Mouse (Mus musculus) embryonic facial prominence, embryonic 11.5 days (tissue): ENCODE measurements at regions not wholly inside any gene's neighbourhood (a gene's known extent, or its start where the extent isn't known, plus 50 kb on each side); places are given as distances from the start of the nearest gene placed in this dataset.

Source experiments
- ATAC-seq: fragments of 200-750 bp; cut with Nextera tagmentation; replicated peaks from 2 replicates; pipeline ENCODE4 v1.8.0; 2017; ENCODE audit warnings: low read depth; ENCODE audit not compliant: insufficient number of reproducible peaks, low FRiP score, low TSS enrichment
- DNase-seq: peaks from one replicate; pipeline ENCODE4 v3.0.0-alpha.2; 2015; ENCODE audit warnings: low spot score
- H3K27ac ChIP-seq: fragments of 300-500 bp; sonication (generic); replicated peaks from 2 replicates; pipeline ENCODE4 v1.5.1; 2014; ENCODE audit warnings: mild to moderate bottlenecking, low read depth, low read length, control low read depth
- H3K27me3 ChIP-seq: fragments of 300-500 bp; sonication (generic); 2 replicates; pipeline ENCODE4 v1.6.1; 2014; ENCODE audit warnings: mild to moderate bottlenecking, low read length, moderate library complexity, mixed read lengths; ENCODE audit not compliant: control insufficient read depth, insufficient read depth
- H3K36me3 ChIP-seq: fragments of 300-500 bp; sonication (generic); replicated peaks from 2 replicates; pipeline ENCODE4 v1.6.1; 2014; ENCODE audit warnings: low read depth, mild to moderate bottlenecking, low read length, moderate library complexity, mixed read lengths; ENCODE audit not compliant: control insufficient read depth, insufficient read depth
- H3K4me1 ChIP-seq: fragments of 300-500 bp; sonication (generic); 2 replicates; pipeline ENCODE4 v1.6.1; 2014; ENCODE audit warnings: low read length, mixed read lengths; ENCODE audit not compliant: control insufficient read depth, insufficient read depth
- H3K4me2 ChIP-seq: fragments of 300-500 bp; sonication (generic); 2 replicates; pipeline ENCODE4 v1.6.1; 2014; ENCODE audit warnings: low read depth, mild to moderate bottlenecking, control low read depth, low read length, moderate library complexity
- H3K4me3 ChIP-seq: fragments of 300-500 bp; sonication (generic); 2 replicates; pipeline ENCODE4 v1.5.1; 2014; ENCODE audit warnings: low read depth, low read length, control low read depth
- H3K9ac ChIP-seq: fragments of 300-500 bp; sonication (generic); replicated peaks from 2 replicates; pipeline ENCODE4 v1.6.1; 2014; ENCODE audit warnings: mild to moderate bottlenecking, control low read depth, low read length
- H3K9me3 ChIP-seq: fragments of 300-500 bp; sonication (generic); replicated peaks from 2 replicates; pipeline ENCODE4 v1.6.1; 2016; ENCODE audit warnings: mild to moderate bottlenecking, low read length, inconsistent platforms, mixed read lengths; ENCODE audit not compliant: control insufficient read depth
- WGBS: fragments of 180-500 bp; shearing (Covaris S2); extraction: QIAGEN DNeasy Blood & Tissue Kit; methylation state at CpG from one replicate; pipeline ENCODE4 v1.1.7; 2014; 5-methylcytosine and 5-hydroxymethylcytosine counted together

DNA sequence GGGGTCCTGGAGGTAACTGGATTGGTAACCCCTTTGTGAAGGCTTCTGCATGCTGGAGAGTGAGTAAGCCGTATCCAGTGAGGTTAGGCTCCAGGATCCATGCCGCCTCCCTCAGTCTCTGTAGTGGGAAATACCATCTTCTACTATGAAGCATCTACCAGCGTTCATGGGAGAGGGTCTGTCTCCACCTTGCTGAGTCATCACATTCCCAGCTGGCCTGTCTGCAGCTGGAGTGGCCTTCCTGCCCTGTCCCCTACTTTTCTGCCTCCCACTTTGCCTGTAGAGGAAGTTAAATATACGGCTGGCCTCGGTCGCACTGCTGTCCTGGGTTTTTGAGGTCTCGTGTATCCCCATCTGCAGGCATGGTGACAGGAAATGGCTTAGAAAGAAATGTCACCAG lies 78.0 kb upstream of the Sec14l1 start:
- H3K27me3 ChIP-seq = no peaks in the 10 kb centered on the region
- H3K9ac ChIP-seq = no peak overlapping the region
- H3K9me3 ChIP-seq = no peaks in the 10 kb centered on the region
- 61% methylated on average over 7 of the region's 7 CpGs for WGBS
- no peak overlapping the region for H3K4me2 ChIP-seq
- no peak overlapping the region for H3K4me3 ChIP-seq
- no peak for ATAC-seq
- no peak overlapping the region for H3K27ac ChIP-seq
- no peak for DNase-seq
- H3K36me3 ChIP-seq = no peaks in the 10 kb centered on the region
- no peaks in the 10 kb centered on the region for H3K4me1 ChIP-seq

DNA sequence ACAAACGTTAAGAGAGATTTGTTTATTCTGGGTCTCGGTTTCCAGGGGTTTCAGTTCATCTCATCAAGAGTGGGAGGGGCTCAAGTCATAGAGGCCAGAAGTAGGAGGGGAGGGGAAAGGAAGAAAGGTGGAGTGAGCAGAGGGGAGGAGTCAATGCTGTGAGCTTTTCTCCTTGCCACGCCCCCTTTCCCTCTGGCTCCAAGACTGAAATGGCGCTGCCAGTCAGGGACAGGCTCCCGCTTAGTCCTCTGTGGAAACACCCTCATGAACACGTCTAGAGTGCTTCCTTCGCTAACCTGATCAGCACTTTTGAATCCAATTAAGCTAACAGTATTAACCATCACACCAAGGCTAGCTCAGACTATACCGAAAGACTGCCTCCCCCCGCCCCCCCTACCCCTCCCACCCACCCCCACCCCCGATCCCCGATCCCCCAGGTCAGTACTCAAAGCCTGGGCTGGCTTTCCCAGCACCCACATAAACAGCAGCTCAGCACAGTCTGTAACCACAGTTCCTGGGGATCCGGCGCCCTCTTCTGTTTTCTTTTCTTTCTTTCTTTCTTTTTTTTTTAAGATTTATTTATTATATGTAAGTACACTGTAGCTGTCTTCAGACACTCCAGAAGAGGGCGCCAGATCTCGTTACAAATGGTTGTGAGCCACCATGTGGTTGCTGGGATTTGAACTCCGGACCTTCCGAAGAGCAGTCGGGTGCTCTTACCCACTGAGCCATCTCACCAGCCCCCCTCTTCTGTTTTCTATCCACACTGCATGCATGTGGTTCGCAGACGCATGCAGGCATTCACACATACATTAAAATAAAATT lies 76.5 kb upstream of the Sec14l1 start:
- H3K4me2 ChIP-seq = no peak overlapping the region
- 36% methylated on average over 20 of the region's 20 CpGs for WGBS

DNA sequence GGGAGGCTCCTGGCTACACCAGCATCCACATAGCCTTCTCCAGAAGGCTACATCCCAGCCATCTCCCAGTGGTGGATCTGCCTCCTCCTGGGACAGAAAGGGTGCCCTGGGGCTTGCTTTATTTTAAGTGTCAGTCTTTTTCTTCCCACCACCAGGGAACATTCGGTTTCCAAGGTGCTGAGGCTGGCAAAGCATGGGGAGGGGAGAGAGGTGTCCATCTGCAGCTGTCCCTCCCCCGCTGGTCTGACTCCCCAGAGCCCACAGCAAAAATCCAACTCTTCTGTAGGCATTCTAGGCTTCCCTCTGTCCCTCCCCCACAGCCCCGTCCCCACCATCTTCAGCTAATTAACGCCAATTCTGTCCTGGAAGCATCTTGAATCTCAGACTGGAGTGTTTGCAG lies 74.1 kb upstream of the Sec14l1 start:
- no peak for ATAC-seq
- no peak for DNase-seq
- H3K27me3 ChIP-seq = no peaks in the 10 kb centered on the region
- no peaks in the 10 kb centered on the region for H3K9me3 ChIP-seq
- no peaks in the 10 kb centered on the region for H3K36me3 ChIP-seq
- no peak overlapping the region for H3K27ac ChIP-seq
- H3K4me2 ChIP-seq = no peak overlapping the region
- 8% methylated on average over 4 of the region's 4 CpGs for WGBS
- no peak overlapping the region for H3K4me3 ChIP-seq
- no peaks in the 10 kb centered on the region for H3K4me1 ChIP-seq
- no peak overlapping the region for H3K9ac ChIP-seq

More for the DNA sequence above, 76.5 kb upstream of the Sec14l1 start:
- H3K9me3 ChIP-seq = no peaks in the 10 kb centered on the region
- no peaks in the 10 kb centered on the region for H3K36me3 ChIP-seq
- no peak overlapping the region for H3K27ac ChIP-seq
- no peaks in the 10 kb centered on the region for H3K27me3 ChIP-seq
- no peak overlapping the region for H3K9ac ChIP-seq
- H3K4me1 ChIP-seq = no peaks in the 10 kb centered on the region
- DNase-seq = peak; percentile 84
- peak; percentile 54; the same call in 1 of the 2 replicates for ATAC-seq
- H3K4me3 ChIP-seq = 0 out of 2 replicates have a peak overlapping the region, but pooled peaks have one; percentile 18

DNA sequence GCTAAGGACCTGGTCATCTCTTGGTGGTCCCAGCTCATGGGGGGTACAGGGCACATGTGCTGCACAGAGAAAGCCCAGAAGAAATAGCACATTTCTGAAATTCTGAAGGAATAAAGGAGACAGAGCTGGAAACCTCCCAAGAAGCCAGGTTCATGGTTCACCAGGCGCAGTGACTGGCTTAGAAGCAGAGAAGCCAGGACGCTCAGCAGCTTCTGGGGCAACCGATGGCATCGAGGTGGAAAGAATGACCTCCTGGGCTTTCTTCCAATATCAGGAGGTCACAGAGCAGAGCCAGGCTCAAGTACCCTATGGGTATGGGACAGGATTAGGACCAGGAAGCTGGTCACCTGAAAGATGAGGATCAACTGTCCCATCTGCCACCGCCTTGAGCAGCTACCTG lies 72.6 kb upstream of the Sec14l1 start:
- DNase-seq (no peak), ATAC-seq (no peak)
- H3K4me1 ChIP-seq = 0 out of 2 replicates have a peak, but pooled peaks cover 2% of the 10 kb centered on the region
- no peaks in the 10 kb centered on the region for H3K36me3 ChIP-seq
- 77% methylated on average over 5 of the region's 5 CpGs for WGBS
- no peak overlapping the region for H3K9ac ChIP-seq
- no peak overlapping the region for H3K27ac ChIP-seq
- no peak overlapping the region for H3K4me2 ChIP-seq
- H3K27me3 ChIP-seq = no peaks in the 10 kb centered on the region
- H3K4me3 ChIP-seq = no peak overlapping the region
- no peaks in the 10 kb centered on the region for H3K9me3 ChIP-seq

DNA sequence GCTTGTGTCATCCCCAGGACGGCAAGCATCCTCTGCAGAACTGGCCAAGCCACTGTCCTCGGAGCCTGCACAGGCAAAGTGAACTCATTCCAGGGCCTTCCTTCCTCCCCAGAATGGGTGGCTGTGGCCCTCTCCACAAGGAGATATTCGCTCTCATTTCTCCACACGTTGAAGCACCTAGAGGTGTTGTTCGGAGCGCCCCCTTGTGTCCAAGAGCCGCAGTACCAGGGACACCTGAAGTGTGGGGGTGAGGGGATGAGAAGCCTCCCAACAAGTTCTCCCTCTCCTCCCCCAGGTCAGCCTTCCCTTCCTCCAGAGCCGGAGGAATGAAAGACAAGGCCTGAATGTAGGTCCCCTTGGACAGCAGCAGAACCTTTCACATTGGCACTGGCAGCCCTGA lies 71.4 kb upstream of the Sec14l1 start:
- Histone ChIP-seq H3K9ac (no peak overlapping the region), H3K27ac (no peak overlapping the region), H3K9me3 (no peaks in the 10 kb centered on the region), H3K27me3 (no peaks in the 10 kb centered on the region), H3K4me3 (no peak overlapping the region), H3K4me1 (0 out of 2 replicates have a peak, but pooled peaks cover 2% of the 10 kb centered on the region), H3K36me3 (no peaks in the 10 kb centered on the region), H3K4me2 (no peak overlapping the region)
- ATAC-seq (no peak), DNase-seq (peak; percentile 78)
- 10% methylated on average over 8 of the region's 8 CpGs for WGBS

DNA sequence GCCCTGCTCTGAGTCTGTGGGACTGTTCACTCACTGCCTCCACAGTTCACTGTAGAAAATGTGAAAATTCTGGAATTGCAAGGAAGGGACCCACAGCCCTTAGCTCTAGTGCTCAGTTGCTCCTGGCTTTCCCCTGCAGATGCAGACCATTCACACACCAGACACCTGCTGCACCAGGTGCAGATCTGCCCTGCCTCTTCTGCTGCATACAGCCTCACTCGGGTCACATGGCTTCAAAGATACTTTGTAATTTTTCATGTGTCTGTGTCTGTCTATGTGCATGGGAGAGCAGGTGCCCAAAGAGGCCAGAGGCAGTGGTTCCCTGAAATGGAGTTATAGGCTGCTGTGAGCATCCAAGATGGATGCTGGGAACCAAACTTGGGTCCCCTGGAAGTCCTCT lies 70.2 kb upstream of the Sec14l1 start:
- no peak overlapping the region for H3K4me2 ChIP-seq
- no peak overlapping the region for H3K9ac ChIP-seq
- H3K27me3 ChIP-seq = no peaks in the 10 kb centered on the region
- no peaks in the 10 kb centered on the region for H3K36me3 ChIP-seq
- 0 out of 2 replicates have a peak, but pooled peaks cover 2% of the 10 kb centered on the region for H3K4me1 ChIP-seq
- H3K9me3 ChIP-seq = no peaks in the 10 kb centered on the region
- H3K27ac ChIP-seq = no peak overlapping the region
- no peak overlapping the region for H3K4me3 ChIP-seq
- no peak for ATAC-seq
- DNase-seq = no peak
- 92% methylated on average over 1 of the region's 1 CpGs for WGBS

DNA sequence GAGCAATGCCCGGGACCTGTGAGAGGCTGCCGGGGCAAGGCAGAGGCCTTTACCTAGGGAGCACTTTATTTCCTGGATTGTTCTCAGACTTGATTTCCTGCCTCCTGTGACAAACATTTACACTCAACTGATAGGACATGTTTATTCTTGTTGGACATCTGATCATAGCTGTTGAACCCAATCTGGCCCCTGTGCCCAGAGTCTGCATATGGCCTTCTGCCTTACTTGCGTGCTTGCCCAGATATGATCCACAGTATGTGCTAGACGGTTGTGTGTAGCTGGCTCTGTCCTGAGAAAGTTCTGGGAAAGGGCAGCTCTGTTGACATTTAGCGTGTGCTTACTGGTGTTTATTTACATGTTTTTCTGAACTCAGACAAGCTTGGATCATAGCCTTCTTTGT lies 68.3 kb upstream of the Sec14l1 start:
- no peak overlapping the region for H3K9ac ChIP-seq
- 91% methylated on average over 5 of the region's 5 CpGs for WGBS
- H3K4me2 ChIP-seq = no peak overlapping the region

DNA sequence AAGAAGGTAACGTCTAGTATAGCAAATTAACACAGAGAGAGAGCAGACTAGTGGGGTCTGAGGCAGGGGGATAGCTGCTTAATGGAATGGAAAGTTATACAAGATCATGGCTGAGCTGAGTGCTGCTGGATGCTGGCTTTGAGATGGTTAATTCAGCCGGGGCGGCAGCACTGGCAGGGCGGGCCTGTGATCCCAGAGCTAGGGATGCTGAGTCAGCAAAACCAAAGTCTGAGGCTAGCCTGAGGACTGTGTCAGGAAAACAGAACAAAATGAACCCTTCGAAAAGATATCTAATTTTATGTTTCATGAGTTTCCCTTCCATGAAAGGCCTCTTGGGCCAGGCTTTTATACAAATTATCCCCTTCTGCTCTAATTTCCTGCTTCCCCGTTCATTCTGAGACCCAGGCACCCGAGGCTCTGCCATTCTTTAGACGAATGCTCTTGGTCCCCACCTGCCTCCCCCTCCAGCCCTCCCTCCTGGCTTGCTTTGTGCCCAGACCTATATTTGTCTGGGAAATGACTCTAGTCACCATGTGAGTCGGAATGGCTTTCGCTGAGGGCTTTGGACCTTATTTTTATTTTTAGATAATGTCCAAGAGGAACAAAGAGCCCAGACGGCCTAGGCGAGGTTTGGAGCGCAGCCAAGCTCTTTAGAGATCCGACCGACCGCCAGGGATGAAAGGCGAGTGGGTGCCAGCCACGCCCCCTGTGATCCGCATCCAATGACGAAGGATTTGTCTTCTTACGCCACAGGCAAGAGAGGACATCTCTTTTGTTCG lies 67.6 kb upstream of the Sec14l1 start:
- Histone ChIP-seq H3K4me1 (0 out of 2 replicates have a peak, but pooled peaks cover 2% of the 10 kb centered on the region), H3K27me3 (no peaks in the 10 kb centered on the region), H3K4me2 (no peak overlapping the region), H3K27ac (no peak overlapping the region), H3K9ac (0 out of 2 replicates have a peak overlapping the region, but pooled peaks have one; percentile 18), H3K4me3 (no peak overlapping the region), H3K36me3 (no peaks in the 10 kb centered on the region), H3K9me3 (no peaks in the 10 kb centered on the region)
- WGBS = 35% methylated on average over 22 of the region's 22 CpGs
- DNase-seq (peak; percentile 55), ATAC-seq (no peak)

More for the DNA sequence above, 68.3 kb upstream of the Sec14l1 start:
- ATAC-seq = no peak
- Histone ChIP-seq H3K27ac (no peak overlapping the region), H3K27me3 (no peaks in the 10 kb centered on the region), H3K4me3 (no peak overlapping the region), H3K4me1 (0 out of 2 replicates have a peak, but pooled peaks cover 2% of the 10 kb centered on the region), H3K9me3 (no peaks in the 10 kb centered on the region), H3K36me3 (no peaks in the 10 kb centered on the region)
- no peak for DNase-seq
